Mouse (Mus musculus) lung, postnatal 0 days (tissue): ENCODE measurements at regions not wholly inside any gene's neighbourhood (a gene's known extent, or its start where the extent isn't known, plus 50 kb on each side); places are given as distances from the start of the nearest gene placed in this dataset.

Experiments used
- ATAC-seq: fragments of 200-750 bp; cut with Nextera tagmentation; 2 replicates; pipeline ENCODE4 v1.8.0; 2017; ENCODE audit warnings: moderate library complexity
- DNase-seq: peaks from one replicate; pipeline ENCODE4 v3.0.0-alpha.2; 2016; ENCODE audit warnings: low spot score
- H3K27ac ChIP-seq: fragments of 300-500 bp; sonication (generic); 2 replicates; pipeline ENCODE4 v1.5.1; 2014; ENCODE audit warnings: antibody characterized with exemption, mild to moderate bottlenecking, low read length, mixed read lengths
- H3K27me3 ChIP-seq: fragments of 300-500 bp; sonication (generic); replicated peaks from 2 replicates; pipeline ENCODE4 v1.6.1; 2014; ENCODE audit warnings: low read length, mixed read lengths; ENCODE audit not compliant: insufficient read depth
- H3K36me3 ChIP-seq: fragments of 300-500 bp; sonication (generic); 2 replicates; pipeline ENCODE4 v1.6.1; 2014; ENCODE audit warnings: low read length, mixed read lengths; ENCODE audit not compliant: insufficient read depth
- H3K4me1 ChIP-seq: fragments of 300-500 bp; sonication (generic); 2 replicates; pipeline ENCODE4 v1.6.1; 2014; ENCODE audit warnings: antibody characterized with exemption, low read depth, low read length, mixed read lengths; ENCODE audit not compliant: insufficient read depth
- H3K4me2 ChIP-seq: fragments of 300-500 bp; sonication (generic); replicated peaks from 2 replicates; pipeline ENCODE4 v1.6.1; 2014; ENCODE audit warnings: low read depth, mild to moderate bottlenecking, low read length, moderate library complexity, mixed read lengths
- H3K4me3 ChIP-seq: fragments of 300-500 bp; sonication (generic); 2 replicates; pipeline ENCODE4 v1.5.1; 2014; ENCODE audit warnings: low read depth, low read length
- H3K9ac ChIP-seq: fragments of 300-500 bp; sonication (generic); replicated peaks from 2 replicates; pipeline ENCODE4 v1.6.1; 2014; ENCODE audit warnings: low read depth, mild to moderate bottlenecking
- H3K9me3 ChIP-seq: fragments of 300-500 bp; sonication (generic); 2 replicates; pipeline ENCODE4 v1.6.1; 2016; ENCODE audit warnings: low read length, mixed read lengths
- CTCF ChIP-seq: IDR thresholded peaks from 2 replicates; pipeline ENCODE4 v1.5.1; 2016; ENCODE audit warnings: antibody characterized with exemption, mild to moderate bottlenecking
- EP300 ChIP-seq: IDR thresholded peaks from 2 replicates; pipeline ENCODE4 v1.6.1; 2016; ENCODE audit warnings: antibody characterized with exemption, mild to moderate bottlenecking, control low read depth
- WGBS: fragments of 180-500 bp; shearing (Covaris S2); extraction: QIAGEN DNeasy Blood & Tissue Kit; methylation state at CpG from one replicate; pipeline ENCODE4 v1.1.7; 2014; 5-methylcytosine and 5-hydroxymethylcytosine counted together

DNA sequence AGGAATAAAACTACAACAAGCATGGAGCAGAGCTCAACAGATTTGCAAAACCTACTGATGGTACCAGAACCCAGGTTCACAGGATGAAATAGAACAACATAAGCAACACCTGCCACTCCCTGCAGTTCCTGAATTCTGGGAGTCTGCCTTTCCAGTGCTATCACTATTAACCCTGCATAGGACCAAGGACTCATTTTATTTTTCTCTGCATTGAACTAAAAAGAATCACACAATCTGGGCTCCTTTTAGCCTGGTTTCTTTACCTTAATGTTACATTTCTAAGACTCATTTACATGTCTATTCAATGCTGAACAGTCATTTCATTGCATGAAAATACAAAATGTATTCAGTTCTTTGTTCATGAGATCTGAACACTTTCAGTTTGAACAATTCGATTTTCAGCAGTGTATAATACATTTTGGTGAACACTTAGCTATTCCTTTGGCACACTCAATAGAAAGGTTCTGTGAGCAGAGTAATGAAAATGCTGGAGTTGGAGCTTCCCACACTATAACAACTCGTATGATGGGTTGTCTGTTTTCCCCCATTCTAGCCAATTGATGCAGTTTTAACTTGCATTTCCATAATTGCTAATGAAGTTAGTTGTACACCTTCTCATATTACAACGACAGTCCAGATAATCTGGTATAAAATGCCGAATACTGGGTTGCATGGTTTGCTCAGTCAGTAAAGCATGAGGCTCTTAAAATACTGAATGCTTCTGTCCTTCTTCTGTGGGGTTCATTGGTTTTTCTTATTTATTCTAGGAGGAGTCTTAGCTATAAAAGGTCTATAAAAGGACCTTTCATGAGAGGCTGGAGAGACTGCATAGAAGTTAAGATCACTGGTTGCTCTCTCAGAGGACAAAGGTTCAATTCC is 579.5 kb upstream of the B3galt2 start:
- 66% methylated on average over 4 of the region's 4 CpGs for WGBS
- TF ChIP-seq EP300 = no peak
- TF ChIP-seq CTCF = no peak

DNA sequence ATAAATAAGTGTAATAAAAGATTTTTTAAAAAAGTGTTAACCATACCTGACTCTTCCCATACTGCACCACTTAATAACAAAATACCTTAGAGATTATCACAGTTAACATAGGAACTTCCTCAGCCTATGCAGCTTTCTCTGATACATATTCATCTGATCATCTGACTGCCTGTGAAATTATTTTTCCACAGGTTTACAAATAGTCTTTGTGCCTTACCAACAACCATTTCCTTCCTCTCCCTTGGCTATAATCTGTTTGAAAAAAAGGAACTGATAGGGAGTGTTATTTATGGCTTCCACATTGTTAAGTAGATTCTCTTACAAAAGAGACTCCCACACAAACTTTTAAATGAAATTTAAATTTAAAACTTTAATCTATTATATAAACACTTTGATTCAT is 575.0 kb upstream of the B3galt2 start:
- Histone ChIP-seq H3K9ac (no peak overlapping the region), H3K27me3 (no peaks in the 10 kb centered on the region), H3K4me1 (no peaks in the 10 kb centered on the region), H3K27ac (no peak overlapping the region), H3K9me3 (no peaks in the 10 kb centered on the region), H3K4me2 (no peak overlapping the region), H3K36me3 (no peaks in the 10 kb centered on the region), H3K4me3 (no peak overlapping the region)
- ATAC-seq (no peak), DNase-seq (no peak)
- TF ChIP-seq CTCF (no peak), EP300 (no peak)

More for the DNA sequence above, 579.5 kb upstream of the B3galt2 start:
- Histone ChIP-seq H3K27me3 (no peaks in the 10 kb centered on the region), H3K4me1 (no peaks in the 10 kb centered on the region), H3K36me3 (no peaks in the 10 kb centered on the region), H3K4me3 (no peak overlapping the region), H3K27ac (no peak overlapping the region), H3K9me3 (no peaks in the 10 kb centered on the region), H3K4me2 (no peak overlapping the region), H3K9ac (no peak overlapping the region)
- DNase-seq (no peak), ATAC-seq (no peak)

DNA sequence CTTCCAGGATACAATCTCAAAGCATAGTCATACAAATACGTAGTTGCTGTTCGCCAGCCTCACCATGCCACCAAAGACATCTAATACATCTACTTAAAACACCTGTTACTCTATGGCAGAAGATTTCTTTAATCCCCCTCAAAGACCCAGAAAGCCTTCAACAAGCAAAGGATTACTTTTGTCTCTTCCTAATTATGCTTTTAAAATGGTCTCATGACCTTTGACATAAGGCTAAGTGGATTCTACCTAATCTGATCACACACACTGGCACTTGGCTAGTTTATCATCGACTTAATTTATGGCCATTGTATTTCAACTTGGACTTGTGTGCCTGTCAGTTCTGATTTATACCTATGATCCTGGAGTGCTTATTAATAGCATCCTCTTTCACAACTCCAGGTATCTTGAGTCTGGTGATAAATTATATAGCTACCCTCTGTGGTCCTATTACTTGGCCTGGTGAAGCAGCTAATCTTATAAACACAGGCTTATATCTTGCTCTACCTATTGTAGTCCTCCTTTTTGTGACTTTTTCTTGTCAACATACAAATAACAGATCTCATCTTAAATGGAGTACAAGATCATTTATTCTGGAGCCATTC is 568.6 kb upstream of the B3galt2 start:
- DNase-seq (no peak), ATAC-seq (no peak)
- Histone ChIP-seq H3K9ac (no peak overlapping the region), H3K36me3 (no peaks in the 10 kb centered on the region), H3K27me3 (no peaks in the 10 kb centered on the region), H3K4me2 (no peak overlapping the region), H3K4me3 (no peak overlapping the region), H3K27ac (no peak overlapping the region), H3K9me3 (no peaks in the 10 kb centered on the region), H3K4me1 (no peaks in the 10 kb centered on the region)
- 81% methylated on average over 3 of the region's 3 CpGs for WGBS
- TF ChIP-seq CTCF (no peak), EP300 (no peak)

DNA sequence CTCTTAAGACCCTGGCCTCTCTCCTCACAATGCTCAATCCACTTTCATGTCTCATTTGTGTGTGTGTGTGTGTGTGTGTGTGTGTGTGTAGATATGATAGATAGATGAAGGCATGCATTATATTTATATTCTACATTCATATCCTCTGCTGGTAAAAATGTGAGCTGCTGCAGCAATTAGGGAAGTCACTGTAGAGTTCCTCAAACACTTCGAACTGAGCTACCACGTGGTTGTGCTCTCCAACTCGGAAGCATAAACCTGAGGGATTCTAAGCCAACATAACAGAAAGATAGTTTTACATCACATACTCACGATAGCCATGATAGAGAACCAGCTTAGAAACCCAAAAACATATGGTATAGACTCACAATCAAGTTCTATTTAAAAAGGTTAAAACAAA is 565.5 kb upstream of the B3galt2 start:
- no peak overlapping the region for H3K9ac ChIP-seq
- no peaks in the 10 kb centered on the region for H3K9me3 ChIP-seq
- ATAC-seq (no peak), DNase-seq (no peak)
- no peak overlapping the region for H3K4me3 ChIP-seq
- 67% methylated on average over 4 of the region's 4 CpGs for WGBS
- H3K4me2 ChIP-seq = no peak overlapping the region
- no peaks in the 10 kb centered on the region for H3K36me3 ChIP-seq
- H3K27ac ChIP-seq = no peak overlapping the region
- no peaks in the 10 kb centered on the region for H3K27me3 ChIP-seq
- TF ChIP-seq EP300 = no peak
- TF ChIP-seq CTCF = no peak
- H3K4me1 ChIP-seq = no peaks in the 10 kb centered on the region

DNA sequence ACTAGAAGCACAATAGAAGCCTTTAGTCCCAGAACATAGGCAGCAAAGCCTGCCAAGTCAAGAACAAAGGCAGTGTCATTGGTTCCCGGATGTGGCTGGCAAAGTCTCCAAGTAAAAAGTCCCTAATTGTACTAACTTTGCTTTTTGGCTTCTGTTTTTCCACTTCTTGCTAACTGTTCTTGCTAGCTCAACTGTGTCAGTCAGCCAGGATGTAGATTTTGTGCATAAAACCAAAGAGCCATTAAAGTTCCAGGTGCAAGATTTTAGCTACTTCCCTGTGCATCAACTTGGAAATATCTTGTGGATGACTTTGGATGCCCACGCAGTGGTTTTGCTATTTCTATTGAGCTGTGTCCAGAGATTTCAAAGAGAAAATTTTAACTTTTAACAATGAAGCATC is 560.0 kb upstream of the B3galt2 start:
- Histone ChIP-seq H3K36me3 (no peaks in the 10 kb centered on the region), H3K27me3 (no peaks in the 10 kb centered on the region), H3K9me3 (no peaks in the 10 kb centered on the region), H3K27ac (no peak overlapping the region), H3K4me3 (no peak overlapping the region), H3K9ac (no peak overlapping the region), H3K4me1 (no peaks in the 10 kb centered on the region), H3K4me2 (no peak overlapping the region)
- ATAC-seq = no peak
- no peak for DNase-seq
- no peak for TF ChIP-seq EP300
- no peak for TF ChIP-seq CTCF
- WGBS = 91% methylated on average over 2 of the region's 2 CpGs

DNA sequence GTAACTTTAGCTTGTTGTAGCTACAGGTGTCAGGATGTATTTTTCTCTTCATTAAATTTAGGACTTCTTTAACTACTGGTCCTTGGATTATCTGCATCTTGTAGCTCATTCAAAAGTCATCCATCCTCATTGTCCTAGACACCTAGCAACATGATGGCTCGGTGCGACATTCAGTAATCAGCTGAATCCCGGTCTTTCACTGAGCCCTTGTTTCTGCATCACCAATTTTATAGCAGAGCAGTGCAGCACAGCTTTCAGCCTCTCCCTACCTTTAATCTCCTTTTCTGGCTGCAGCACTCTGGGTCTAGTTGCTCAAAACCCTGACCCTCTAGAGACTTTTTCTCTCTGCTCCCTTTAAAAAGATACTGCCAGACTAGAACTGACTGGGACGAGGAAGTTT is 543.6 kb upstream of the B3galt2 start:
- H3K27me3 ChIP-seq = no peaks in the 10 kb centered on the region
- WGBS = 87% methylated on average over 4 of the region's 4 CpGs
- ATAC-seq (no peak), DNase-seq (no peak)
- no peak overlapping the region for H3K4me3 ChIP-seq
- H3K9me3 ChIP-seq = no peaks in the 10 kb centered on the region
- no peak overlapping the region for H3K4me2 ChIP-seq
- no peaks in the 10 kb centered on the region for H3K36me3 ChIP-seq
- H3K27ac ChIP-seq = no peak overlapping the region
- TF ChIP-seq EP300 (no peak), CTCF (no peak)
- no peak overlapping the region for H3K9ac ChIP-seq
- H3K4me1 ChIP-seq = no peaks in the 10 kb centered on the region
